Mouse (Mus musculus): Measurements from ENCODE around the gene Mxd4. TPM values are rescaled to one million over a fixed set of nuclear protein-coding genes. Genes with fewer than 3 reads are reported as not detected.

Gene Mxd4
- polyA plus RNA-seq, 1 experiment, result 69.7 TPM

DNA sequence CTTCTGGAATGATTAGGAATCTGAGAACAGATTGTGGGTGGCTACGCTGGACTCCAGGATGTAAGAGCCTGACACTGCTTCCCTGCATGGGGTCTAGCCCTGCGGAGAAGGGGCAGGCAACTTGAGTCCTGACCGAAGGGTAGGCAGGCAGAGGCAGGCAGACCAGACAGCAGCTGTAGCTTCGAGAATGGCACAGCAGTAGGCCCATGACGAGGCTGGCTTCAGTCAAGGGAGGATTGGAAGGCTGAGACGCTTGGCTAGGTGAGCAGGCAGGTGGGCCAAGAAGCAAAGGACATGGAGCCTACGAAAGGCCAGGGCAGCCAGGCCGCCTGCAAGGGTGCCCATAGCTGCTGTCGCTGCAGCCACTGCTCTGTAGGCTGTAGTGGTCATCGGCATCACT lies 10.8 kb downstream of the Mxd4 start:
- H3K27ac ChIP-seq (ENCODE audit: insufficient read depth, low read length), result no peak overlapping the region
- TF ChIP-seq CTCF (IDR thresholded peaks at IDR 0.05; ENCODE audit: borderline replicate concordance, insufficient read depth, low read length), result no peak
- no peak for TF ChIP-seq POLR2A (IDR thresholded peaks at IDR 0.05; ENCODE audit: low read depth, low read length)
- no peaks in the 10 kb centered on the region for H3K4me1 ChIP-seq (ENCODE audit: control insufficient read depth, insufficient read depth, low read length)
- H3K4me3 ChIP-seq (ENCODE audit: insufficient read depth, low read length), result no peak overlapping the region

DNA sequence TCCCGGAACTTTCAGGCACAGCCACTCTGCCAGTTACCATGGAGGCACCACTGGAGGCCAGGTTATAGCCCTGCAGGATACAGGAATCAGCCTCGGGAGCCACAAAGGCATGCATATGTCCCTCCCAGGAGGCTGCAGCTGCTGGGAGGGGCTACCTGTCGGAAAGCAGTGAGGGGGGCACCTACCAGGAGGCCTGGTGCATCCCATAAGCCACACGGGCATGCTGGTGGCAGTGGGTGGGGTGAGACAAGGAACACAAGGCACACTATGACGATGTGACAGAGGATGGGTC lies 12.2 kb downstream of the Mxd4 start:
- TF ChIP-seq POLR2A (IDR thresholded peaks at IDR 0.05; ENCODE audit: low read depth, low read length) (no peak), CTCF (IDR thresholded peaks at IDR 0.05; ENCODE audit: borderline replicate concordance, insufficient read depth, low read length) (no peak)
- no peak overlapping the region for H3K27ac ChIP-seq (ENCODE audit: insufficient read depth, low read length)
- H3K4me1 ChIP-seq (ENCODE audit: control insufficient read depth, insufficient read depth, low read length), result no peaks in the 10 kb centered on the region
- H3K4me3 ChIP-seq (ENCODE audit: insufficient read depth, low read length), result no peak overlapping the region

- Histone ChIP-seq H3K4me3 (ENCODE audit: insufficient read depth, low read length) (no peak overlapping the region), H3K4me1 (ENCODE audit: control insufficient read depth, insufficient read depth, low read length) (no peaks in the 10 kb centered on the region), H3K27ac (ENCODE audit: insufficient read depth, low read length) (no peak overlapping the region)
- TF ChIP-seq CTCF (IDR thresholded peaks at IDR 0.05; ENCODE audit: borderline replicate concordance, insufficient read depth, low read length) (no peak), POLR2A (IDR thresholded peaks at IDR 0.05; ENCODE audit: low read depth, low read length) (no peak)
Measured at GRCm38 (mm10) chr5:34174550-34175402, 12.7 kb downstream of the Mxd4 start.

GRCm38 (mm10) chr5:34174021-34174420 lies 13.5 kb downstream of the Mxd4 start:
- Histone ChIP-seq H3K27ac (ENCODE audit: insufficient read depth, low read length) (no peak overlapping the region), H3K4me3 (ENCODE audit: insufficient read depth, low read length) (no peak overlapping the region), H3K4me1 (ENCODE audit: control insufficient read depth, insufficient read depth, low read length) (no peaks in the 10 kb centered on the region)
- TF ChIP-seq POLR2A (IDR thresholded peaks at IDR 0.05; ENCODE audit: low read depth, low read length) (no peak), CTCF (IDR thresholded peaks at IDR 0.05; ENCODE audit: borderline replicate concordance, insufficient read depth, low read length) (no peak)

GRCm38 (mm10) chr5:34170726-34171125 lies 16.8 kb downstream of the Mxd4 start:
- TF ChIP-seq POLR2A (IDR thresholded peaks at IDR 0.05; ENCODE audit: low read depth, low read length) (no peak), CTCF (IDR thresholded peaks at IDR 0.05; ENCODE audit: borderline replicate concordance, insufficient read depth, low read length) (no peak)
- peak overlapping the region; percentile 62 for H3K27ac ChIP-seq (ENCODE audit: insufficient read depth, low read length)
- no peak overlapping the region for H3K4me3 ChIP-seq (ENCODE audit: insufficient read depth, low read length)
- H3K4me1 ChIP-seq (ENCODE audit: control insufficient read depth, insufficient read depth, low read length), result no peaks in the 10 kb centered on the region

GRCm38 (mm10) chr5:34169954-34170353 lies 17.6 kb downstream of the Mxd4 start:
- peak overlapping the region; percentile 81 for H3K27ac ChIP-seq (ENCODE audit: insufficient read depth, low read length)
- H3K4me1 ChIP-seq (ENCODE audit: control insufficient read depth, insufficient read depth, low read length), result no peaks in the 10 kb centered on the region
- TF ChIP-seq POLR2A (IDR thresholded peaks at IDR 0.05; ENCODE audit: low read depth, low read length), result no peak
- no peak for TF ChIP-seq CTCF (IDR thresholded peaks at IDR 0.05; ENCODE audit: borderline replicate concordance, insufficient read depth, low read length)
- H3K4me3 ChIP-seq (ENCODE audit: insufficient read depth, low read length), result peak overlapping the region; percentile 31

- TF ChIP-seq CTCF (IDR thresholded peaks at IDR 0.05; ENCODE audit: borderline replicate concordance, insufficient read depth, low read length), result no peak
- peak; percentile 96 for TF ChIP-seq POLR2A (IDR thresholded peaks at IDR 0.05; ENCODE audit: low read depth, low read length)
- Histone ChIP-seq H3K4me3 (ENCODE audit: insufficient read depth, low read length) (peak within 1 kb of the TSS; percentile 91), H3K27ac (ENCODE audit: insufficient read depth, low read length) (peak within 1 kb of the TSS; percentile 81), H3K4me1 (ENCODE audit: control insufficient read depth, insufficient read depth, low read length) (no peaks in the 10 kb centered on the region)
Measured at GRCm38 (mm10) chr5:34168950-34169891, 18.3 kb downstream of the Mxd4 start, which contains the start of the genes Poln and Haus3. Poln (minus strand) TSS chr5:34169448. Haus3 (minus strand) TSS chr5:34169527.

- Histone ChIP-seq H3K27ac (ENCODE audit: insufficient read depth, low read length) (no peak overlapping the region), H3K4me1 (ENCODE audit: control insufficient read depth, insufficient read depth, low read length) (no peaks in the 10 kb centered on the region), H3K4me3 (ENCODE audit: insufficient read depth, low read length) (no peak overlapping the region; the same call in 1 of the 2 replicates)
- TF ChIP-seq CTCF (IDR thresholded peaks at IDR 0.05; ENCODE audit: borderline replicate concordance, insufficient read depth, low read length) (no peak), POLR2A (IDR thresholded peaks at IDR 0.05; ENCODE audit: low read depth, low read length) (no peak)
Measured at GRCm38 (mm10) chr5:34167857-34168256, 19.7 kb downstream of the Mxd4 start.

DNA sequence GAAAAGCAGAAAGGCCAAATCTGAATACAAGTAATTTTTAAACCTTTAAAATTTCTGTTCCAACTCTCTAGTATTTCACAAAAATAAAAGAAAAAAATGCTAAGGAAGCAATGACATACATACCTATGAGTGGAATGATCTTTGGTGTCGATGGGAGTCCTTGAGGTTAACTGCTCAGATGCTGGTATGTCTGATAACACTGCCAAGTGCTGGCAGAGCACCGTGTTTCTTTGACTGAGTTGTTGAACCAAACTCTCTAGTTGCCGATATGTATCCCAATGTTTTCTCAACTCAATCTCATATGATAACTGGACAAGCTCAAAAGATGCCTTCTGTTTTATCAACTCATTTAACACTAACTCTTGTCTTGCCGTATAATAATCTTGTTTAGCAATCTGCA lies 21.7 kb downstream of the Mxd4 start:
- Histone ChIP-seq H3K4me1 (ENCODE audit: control insufficient read depth, insufficient read depth, low read length) (no peaks in the 10 kb centered on the region), H3K4me3 (ENCODE audit: insufficient read depth, low read length) (no peak overlapping the region), H3K27ac (ENCODE audit: insufficient read depth, low read length) (no peak overlapping the region)
- TF ChIP-seq POLR2A (IDR thresholded peaks at IDR 0.05; ENCODE audit: low read depth, low read length) (no peak), CTCF (IDR thresholded peaks at IDR 0.05; ENCODE audit: borderline replicate concordance, insufficient read depth, low read length) (no peak)

All from embryonic fibroblast, embryonic 13.5 days (primary cell).